Mouse (Mus musculus): Measurements from ENCODE around the gene Ifnb1.

- TF ChIP-seq CTCF (IDR thresholded peaks at IDR 0.05; ENCODE audit: low read depth, low read length) (no peak), POLR2AphosphoS5 (IDR thresholded peaks at IDR 0.05; ENCODE audit: insufficient replicate concordance, low read depth, low read length) (no peak), GATA1 (IDR thresholded peaks at IDR 0.05; ENCODE audit: borderline replicate concordance, low read length) (no peak), TAL1 (conservative IDR thresholded peaks at IDR 0.05; ENCODE audit: low read depth, low read length) (no peak), GATA2 (IDR thresholded peaks at IDR 0.05; ENCODE audit: borderline replicate concordance, low read depth, low read length) (no peak)
Measured at GRCm38 (mm10) chr4:88514403-88514802, 8.2 kb downstream of the Ifnb1 start.
